Mouse (Mus musculus): ENCODE results near the gene Gm21258.
"Not testable (repeated sequence)": the region's sequence is repeated elsewhere in the genome, so short reads cannot be mapped to it uniquely, and the experiment has no call there.

Gm21258 gene

GRCm38 (mm10) chrY:52779740-52780139 is at the start of gene Gm21258:
Gm21258 (plus strand) TSS chrY:52780040.
- DNase-seq: not testable (repeated sequence)

Data from thymus, adult 18-20 months (tissue).